Mouse (Mus musculus) forebrain, embryonic 10.5 days (tissue): Measurements from ENCODE around the gene Rgcc. TPM values are rescaled to one million over a fixed set of nuclear protein-coding genes. Genes with fewer than 3 reads are reported as not detected.

Experiments
- DNase-seq: peaks from one replicate; pipeline ENCODE4 v3.0.0-alpha.2; 2017; ENCODE audit warnings: low spot score; ENCODE audit errors: extremely low spot score
- H3K27ac ChIP-seq: fragments of 300-500 bp; sonication (generic); 2 replicates; pipeline ENCODE4 v1.5.1; 2016; ENCODE audit warnings: mild to moderate bottlenecking
- H3K27me3 ChIP-seq: fragments of 300-500 bp; sonication (generic); 2 replicates; pipeline ENCODE4 v1.6.1; 2016; ENCODE audit warnings: mild to moderate bottlenecking; ENCODE audit not compliant: poor library complexity, severe bottlenecking
- H3K36me3 ChIP-seq: fragments of 300-500 bp; sonication (generic); replicated peaks from 2 replicates; pipeline ENCODE4 v1.6.1; 2016; ENCODE audit warnings: mild to moderate bottlenecking, moderate library complexity
- H3K4me1 ChIP-seq: fragments of 300-500 bp; sonication (generic); 2 replicates; pipeline ENCODE4 v1.6.1; 2016
- H3K4me3 ChIP-seq: fragments of 300-500 bp; sonication (generic); 2 replicates; pipeline ENCODE4 v1.5.1; 2016; ENCODE audit warnings: mild to moderate bottlenecking, moderate library complexity
- H3K9me3 ChIP-seq: fragments of 300-500 bp; sonication (generic); 2 replicates; pipeline ENCODE4 v1.6.1; 2016; ENCODE audit warnings: mild to moderate bottlenecking, moderate library complexity
- WGBS: fragments of 180-500 bp; shearing (Covaris S2); methylation state at CpG from one replicate; pipeline ENCODE4 v1.1.7; 2016; 5-methylcytosine and 5-hydroxymethylcytosine counted together
- polyA plus RNA-seq: library from polyadenylated mRNA; unstranded; fragments of >200 nt; fragmentation: Nextera tagmentation; extraction: Ambion mirVana; gene quantifications from 2 replicates; pipeline ENCODE4 v1.2.1, GENCODE M21; 2016

Gene Rgcc
- polyA plus RNA-seq, 1 experiment from 2014 or later = 52.1 TPM

DNA sequence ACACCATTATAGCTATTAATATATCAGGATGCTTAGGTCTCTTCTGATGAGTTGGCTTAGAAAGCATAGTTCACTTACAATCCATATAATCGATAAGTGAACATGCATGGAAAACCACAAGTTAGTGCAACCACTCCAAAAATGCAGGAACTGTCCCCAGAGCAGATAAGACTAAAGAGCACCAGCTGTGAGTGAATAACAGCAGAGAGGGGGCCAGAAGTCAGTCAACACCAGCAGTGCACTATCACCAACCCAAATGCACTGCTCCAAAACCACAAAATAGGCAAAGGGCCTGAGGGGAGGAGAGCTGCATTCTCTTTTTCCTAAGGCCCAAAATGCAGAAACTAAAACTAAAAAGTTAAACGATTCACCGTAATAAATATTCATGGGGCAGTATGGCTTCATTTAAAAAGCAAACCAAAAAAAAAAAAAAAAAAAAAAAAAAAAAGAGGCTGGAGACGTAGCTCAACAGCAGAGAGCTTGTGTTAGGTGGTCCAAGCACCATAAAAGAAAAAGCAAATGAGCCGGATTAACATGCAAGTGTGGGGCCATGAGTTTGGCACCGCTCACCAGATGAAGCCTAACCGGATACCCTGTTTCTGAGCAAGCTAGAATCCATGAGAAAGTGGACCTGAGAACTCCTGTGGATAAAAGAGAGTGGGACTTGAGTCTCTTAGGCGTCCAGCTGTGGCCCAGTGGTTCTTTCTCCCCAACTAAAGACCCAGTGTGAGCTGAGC, 12.2 kb upstream of the Rgcc start:
- H3K4me1 ChIP-seq = peaks cover 20% of the 10 kb centered on the region
- 0 out of 2 replicates have a peak, but pooled peaks cover 4% of the 10 kb centered on the region for H3K27me3 ChIP-seq
- H3K4me3 ChIP-seq = no peak overlapping the region
- H3K27ac ChIP-seq = 0 out of 2 replicates have a peak overlapping the region, but pooled peaks have one; percentile 48
- no peaks in the 10 kb centered on the region for H3K36me3 ChIP-seq
- no peak for DNase-seq
- no peaks in the 10 kb centered on the region for H3K9me3 ChIP-seq
- 76% methylated on average over 8 of the region's 8 CpGs for WGBS

DNA sequence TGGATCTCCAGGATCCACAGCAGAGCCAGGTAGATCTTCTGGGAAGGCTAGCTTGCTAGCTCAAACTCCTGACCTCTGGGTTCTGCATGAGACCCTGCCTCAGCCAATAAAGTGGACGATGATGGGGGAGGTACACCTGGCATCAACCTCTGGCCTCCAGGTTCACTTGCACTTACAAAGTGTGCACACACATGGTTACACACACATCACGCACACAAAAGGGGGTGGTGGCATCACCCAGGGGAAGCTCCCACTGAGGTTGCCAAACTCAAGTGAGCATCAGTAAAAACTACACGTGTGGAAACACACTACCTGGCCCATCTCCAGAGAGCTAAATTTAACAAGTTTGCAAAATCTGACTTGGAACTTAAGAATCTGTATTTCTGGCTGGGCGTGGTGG, 11.3 kb upstream of the Rgcc start:
- H3K36me3 ChIP-seq = no peaks in the 10 kb centered on the region
- H3K4me1 ChIP-seq = peaks cover 29% of the 10 kb centered on the region
- no peak overlapping the region for H3K27ac ChIP-seq
- 86% methylated on average over 4 of the region's 4 CpGs for WGBS
- no peaks in the 10 kb centered on the region for H3K9me3 ChIP-seq
- 0 out of 2 replicates have a peak, but pooled peaks cover 4% of the 10 kb centered on the region for H3K27me3 ChIP-seq
- DNase-seq = no peak
- no peak overlapping the region for H3K4me3 ChIP-seq

DNA sequence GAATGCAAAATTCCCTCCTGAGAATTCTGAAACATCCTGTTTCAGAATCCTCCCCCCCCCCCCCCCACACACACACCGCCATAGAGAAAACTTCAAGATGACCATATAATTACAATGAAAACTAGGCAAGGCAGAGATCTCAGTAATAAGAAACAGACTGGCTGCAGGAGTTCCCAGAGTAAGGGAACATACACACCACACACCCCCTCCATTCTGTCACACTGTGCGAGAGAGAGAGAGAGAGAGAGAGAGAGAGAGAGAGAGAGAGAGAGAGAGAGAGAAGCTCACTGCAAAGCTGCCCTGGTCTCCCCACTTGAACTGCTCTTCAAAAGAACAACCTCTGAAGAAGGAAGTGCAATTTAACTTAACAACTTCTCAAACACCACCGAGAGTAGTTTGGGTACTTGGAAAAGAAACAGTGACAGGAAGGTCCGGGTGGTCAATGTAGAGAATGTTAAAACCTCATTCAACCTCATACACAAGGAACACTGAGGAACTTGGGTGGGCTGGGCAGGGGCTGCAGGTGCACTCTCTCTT, 10.5 kb upstream of the Rgcc start:
- Histone ChIP-seq H3K9me3 (no peaks in the 10 kb centered on the region), H3K4me1 (peaks cover 36% of the 10 kb centered on the region), H3K27ac (no peak overlapping the region), H3K36me3 (no peaks in the 10 kb centered on the region), H3K27me3 (0 out of 2 replicates have a peak, but pooled peaks cover 4% of the 10 kb centered on the region), H3K4me3 (no peak overlapping the region)
- 71% methylated on average over 4 of the region's 4 CpGs for WGBS
- no peak for DNase-seq

DNA sequence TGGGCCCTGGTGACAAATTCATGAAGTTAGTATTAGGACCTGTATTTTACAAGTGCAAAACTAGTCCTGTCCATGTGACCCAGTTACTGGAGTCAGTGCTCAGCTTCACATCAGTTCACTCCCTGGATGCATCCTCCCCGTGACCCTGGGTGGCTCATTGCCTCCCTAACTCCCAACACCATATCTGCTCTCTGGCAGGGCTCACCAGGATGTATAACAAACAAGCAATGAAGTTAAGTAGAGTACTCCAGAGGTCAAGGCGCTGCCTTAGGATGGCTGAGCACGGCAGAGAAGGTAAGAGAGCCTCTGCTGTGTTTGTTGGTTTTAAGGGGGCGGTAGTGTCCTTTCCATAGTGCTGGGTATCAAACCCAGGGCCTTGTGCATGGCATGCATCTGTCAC, 7.7 kb upstream of the Rgcc start:
- DNase-seq = no peak

DNA sequence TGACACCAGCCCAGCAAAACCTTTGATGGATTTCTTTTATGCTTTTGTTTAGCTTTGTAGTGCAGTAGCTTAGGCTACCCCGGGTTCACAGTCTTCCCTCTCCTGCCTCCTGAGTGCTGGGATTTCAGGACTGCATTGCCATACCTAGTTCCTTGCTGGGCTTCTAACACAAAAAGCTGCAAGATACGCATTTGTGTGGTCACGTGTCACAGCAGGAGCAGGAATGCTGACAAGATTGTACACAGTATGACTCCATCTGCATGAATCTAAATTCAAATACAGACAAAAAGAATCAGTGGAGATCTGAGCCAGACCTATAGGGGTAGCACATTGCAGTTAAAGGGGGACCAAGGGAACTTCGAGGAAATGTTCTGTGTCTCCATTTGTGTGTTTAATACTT, 6.9 kb upstream of the Rgcc start:
- H3K27me3 ChIP-seq = peaks cover 18% of the 10 kb centered on the region
- H3K4me1 ChIP-seq = peaks cover 30% of the 10 kb centered on the region
- no peaks in the 10 kb centered on the region for H3K36me3 ChIP-seq
- no peak for DNase-seq
- H3K27ac ChIP-seq = peak overlapping the region; percentile 36
- no peak overlapping the region for H3K4me3 ChIP-seq
- WGBS = 22% methylated on average over 4 of the region's 4 CpGs
- no peaks in the 10 kb centered on the region for H3K9me3 ChIP-seq

More for the DNA sequence above, 7.7 kb upstream of the Rgcc start:
- Histone ChIP-seq H3K27me3 (peaks cover 14% of the 10 kb centered on the region; the same call in 1 of the 2 replicates), H3K9me3 (no peaks in the 10 kb centered on the region), H3K4me1 (peaks cover 30% of the 10 kb centered on the region), H3K36me3 (no peaks in the 10 kb centered on the region), H3K27ac (no peak overlapping the region), H3K4me3 (no peak overlapping the region)
- WGBS = 60% methylated on average over 4 of the region's 4 CpGs

DNA sequence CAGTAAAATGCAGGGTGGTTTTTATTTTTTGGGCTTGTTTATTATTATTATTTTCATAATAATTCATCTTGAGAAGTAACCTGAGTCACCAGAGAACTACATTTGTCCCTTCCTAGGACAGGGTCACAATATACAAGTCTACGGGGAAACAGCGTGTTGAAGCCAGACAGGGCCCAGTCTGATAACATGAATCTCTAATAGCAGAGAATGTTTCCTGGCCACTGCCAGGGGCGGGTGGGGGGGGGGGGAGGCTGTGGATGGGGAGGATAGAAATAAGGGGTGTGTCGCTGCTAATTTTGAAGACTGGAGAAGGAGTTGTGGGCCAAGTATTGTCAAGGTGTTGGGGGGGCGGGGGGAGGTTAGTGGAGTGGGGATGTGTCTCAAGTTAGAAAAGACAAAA, 6.5 kb upstream of the Rgcc start:
- H3K9me3 ChIP-seq = no peaks in the 10 kb centered on the region
- peaks cover 30% of the 10 kb centered on the region for H3K4me1 ChIP-seq
- no peak for DNase-seq
- no peak overlapping the region for H3K4me3 ChIP-seq
- H3K27me3 ChIP-seq = peaks cover 22% of the 10 kb centered on the region
- 65% methylated on average over 5 of the region's 5 CpGs for WGBS
- no peaks in the 10 kb centered on the region for H3K36me3 ChIP-seq
- H3K27ac ChIP-seq = peak overlapping the region; percentile 36; the same call in 1 of the 2 replicates

DNA sequence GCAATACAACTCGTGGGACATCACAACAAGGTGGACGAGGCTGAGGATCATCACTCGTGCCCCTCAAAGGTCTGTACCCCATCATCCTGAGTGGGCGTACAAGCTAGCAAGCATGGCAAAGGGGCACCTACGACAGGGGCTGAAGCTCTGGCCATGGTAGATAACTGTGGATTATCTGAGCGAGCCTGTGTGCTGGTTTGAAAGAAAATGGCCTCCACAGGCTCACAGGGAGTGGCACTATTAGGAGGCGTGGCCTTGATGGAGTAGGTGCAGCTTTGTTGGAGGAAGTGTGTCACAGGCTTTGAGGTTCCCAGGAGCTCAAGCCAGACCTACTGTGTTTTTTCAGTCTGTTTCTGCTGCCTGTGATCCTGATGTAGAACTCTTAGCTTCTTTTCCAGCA, 5.7 kb upstream of the Rgcc start:
- no peak for DNase-seq
- WGBS = 89% methylated on average over 7 of the region's 7 CpGs
- peaks cover 30% of the 10 kb centered on the region for H3K27me3 ChIP-seq
- no peaks in the 10 kb centered on the region for H3K9me3 ChIP-seq
- no peaks in the 10 kb centered on the region for H3K36me3 ChIP-seq
- no peak overlapping the region for H3K27ac ChIP-seq
- no peak overlapping the region for H3K4me3 ChIP-seq
- H3K4me1 ChIP-seq = peaks cover 30% of the 10 kb centered on the region

DNA sequence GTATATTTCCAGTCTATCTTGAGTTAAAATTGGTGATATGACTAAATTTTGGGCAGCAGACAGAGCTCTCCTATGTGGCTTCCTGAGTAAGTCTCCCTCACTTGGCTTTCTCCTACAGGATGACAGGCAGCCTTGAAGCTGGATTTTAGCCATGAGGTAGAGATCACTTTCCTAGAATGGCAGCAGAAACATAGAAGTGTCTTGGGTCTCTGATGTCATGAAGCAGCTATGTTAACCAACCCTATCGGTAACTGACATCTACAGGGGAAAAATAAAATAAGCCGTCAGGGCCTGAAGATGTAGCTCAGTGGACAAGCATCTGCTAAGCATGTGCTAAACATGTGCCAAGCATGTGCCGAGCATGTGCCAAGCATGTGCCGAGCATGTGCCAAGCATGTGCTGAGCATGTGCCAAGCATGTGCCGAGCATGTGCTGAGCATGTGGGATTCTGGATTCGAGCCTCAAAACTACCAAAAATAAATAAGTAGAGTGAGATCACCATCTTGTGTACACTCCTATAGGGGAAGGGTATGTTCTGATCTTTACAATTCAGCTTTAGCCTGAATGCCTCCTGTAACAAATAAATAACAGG, 3.5 kb upstream of the Rgcc start:
- Histone ChIP-seq H3K4me1 (peaks cover 45% of the 10 kb centered on the region), H3K36me3 (no peaks in the 10 kb centered on the region), H3K9me3 (no peaks in the 10 kb centered on the region), H3K4me3 (no peak overlapping the region), H3K27me3 (peaks cover 47% of the 10 kb centered on the region), H3K27ac (no peak overlapping the region)
- DNase-seq = no peak
- WGBS = 95% methylated on average over 6 of the region's 6 CpGs

DNA sequence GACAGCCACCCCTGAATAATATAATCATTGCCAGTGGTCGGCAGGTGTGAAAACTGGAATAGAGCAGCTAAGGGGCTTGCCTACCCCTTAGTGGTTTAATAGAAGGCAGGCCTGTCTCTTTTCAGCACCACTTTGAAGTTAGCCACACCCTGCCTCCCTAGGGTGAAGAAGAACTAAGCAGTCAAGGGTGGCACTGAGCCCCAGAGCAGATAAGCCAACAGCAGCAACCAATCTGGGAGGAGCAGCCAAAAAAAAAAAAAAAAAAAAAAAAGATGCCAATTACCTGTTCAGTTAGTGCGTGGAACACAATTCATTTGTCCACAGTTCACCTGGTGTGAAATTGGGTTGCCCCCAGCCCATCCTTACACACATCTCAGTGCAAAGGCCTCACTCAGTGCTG, 1.7 kb upstream of the Rgcc start:
- H3K9me3 ChIP-seq = no peaks in the 10 kb centered on the region
- WGBS = 84% methylated on average over 2 of the region's 2 CpGs
- H3K36me3 ChIP-seq = peaks cover 7% of the 10 kb centered on the region; the same call in 1 of the 2 replicates
- no peak overlapping the region for H3K27ac ChIP-seq
- peaks cover 52% of the 10 kb centered on the region for H3K4me1 ChIP-seq
- DNase-seq = no peak
- no peak overlapping the region for H3K4me3 ChIP-seq
- peaks cover 62% of the 10 kb centered on the region for H3K27me3 ChIP-seq

DNA sequence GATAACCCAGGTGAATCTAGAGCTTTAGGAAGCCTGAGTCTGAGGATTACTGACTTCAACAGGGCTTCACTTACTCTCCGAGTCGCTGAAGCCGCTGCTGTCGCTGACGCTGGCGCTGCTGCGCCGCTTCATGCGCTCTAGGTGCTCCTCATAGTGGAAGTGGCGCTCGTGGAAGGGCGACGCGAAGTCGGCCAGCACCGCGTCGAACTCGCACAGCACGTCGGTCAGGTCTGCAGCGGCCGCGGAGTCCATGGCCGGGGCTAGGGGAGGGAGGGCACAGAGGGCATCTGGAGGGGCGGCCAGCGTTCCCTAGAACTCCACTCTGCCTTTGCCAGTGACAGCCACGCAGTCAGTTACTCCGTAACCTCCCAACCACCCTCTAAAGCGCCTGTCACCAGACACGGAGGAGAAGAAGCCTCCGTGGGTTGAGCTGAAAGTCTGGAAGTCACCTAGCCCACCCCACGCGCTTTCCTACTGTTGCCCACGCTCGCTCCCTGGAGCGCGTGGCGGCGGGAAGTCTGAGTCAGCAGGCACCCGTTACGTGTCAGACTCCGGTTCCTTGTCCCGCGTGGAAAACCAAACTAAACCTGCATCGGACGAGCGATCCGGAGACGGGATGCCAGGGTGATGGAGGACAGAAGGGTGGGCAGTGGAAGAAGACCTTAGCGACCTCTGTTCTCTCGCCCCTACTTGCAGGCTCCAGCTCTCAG, 649 bp downstream of the Rgcc start:
- Histone ChIP-seq H3K4me1 (peaks cover 61% of the 10 kb centered on the region), H3K36me3 (peaks cover 17% of the 10 kb centered on the region), H3K9me3 (no peaks in the 10 kb centered on the region), H3K27ac (peak overlapping the region; percentile 85), H3K4me3 (peak overlapping the region; percentile 67), H3K27me3 (peaks cover 69% of the 10 kb centered on the region)
- under 1% methylated on average over 52 of the region's 52 CpGs for WGBS
- peak; percentile 43 for DNase-seq

DNA sequence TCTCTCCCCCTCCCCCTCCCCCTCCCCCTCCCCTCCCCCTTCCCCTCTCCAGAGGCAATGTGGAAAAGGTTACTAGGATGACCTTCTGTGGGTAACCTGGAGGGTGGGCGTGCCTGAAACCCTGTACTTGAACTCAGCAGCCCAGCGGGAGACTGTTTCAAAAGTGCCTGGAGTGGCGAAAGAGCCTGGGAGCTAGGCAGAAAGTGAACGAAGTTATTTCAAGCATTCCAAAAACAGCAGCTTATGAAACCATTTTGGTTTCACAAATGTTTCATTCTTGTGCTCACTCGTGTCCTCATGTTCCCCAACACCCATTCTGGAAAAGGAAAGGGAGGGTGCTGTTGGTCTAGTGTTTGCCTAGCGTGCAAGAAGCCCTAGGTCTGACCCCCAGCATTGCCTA, 1.6 kb downstream of the Rgcc start:
- H3K9me3 ChIP-seq = no peaks in the 10 kb centered on the region
- WGBS = 21% methylated on average over 6 of the region's 6 CpGs
- peak; percentile 20 for DNase-seq
- H3K36me3 ChIP-seq = peaks cover 24% of the 10 kb centered on the region
- peaks cover 70% of the 10 kb centered on the region for H3K4me1 ChIP-seq
- H3K27ac ChIP-seq = peak overlapping the region; percentile 85; the same call in 1 of the 2 replicates
- H3K27me3 ChIP-seq = peaks cover 60% of the 10 kb centered on the region
- H3K4me3 ChIP-seq = peak overlapping the region; percentile 67

DNA sequence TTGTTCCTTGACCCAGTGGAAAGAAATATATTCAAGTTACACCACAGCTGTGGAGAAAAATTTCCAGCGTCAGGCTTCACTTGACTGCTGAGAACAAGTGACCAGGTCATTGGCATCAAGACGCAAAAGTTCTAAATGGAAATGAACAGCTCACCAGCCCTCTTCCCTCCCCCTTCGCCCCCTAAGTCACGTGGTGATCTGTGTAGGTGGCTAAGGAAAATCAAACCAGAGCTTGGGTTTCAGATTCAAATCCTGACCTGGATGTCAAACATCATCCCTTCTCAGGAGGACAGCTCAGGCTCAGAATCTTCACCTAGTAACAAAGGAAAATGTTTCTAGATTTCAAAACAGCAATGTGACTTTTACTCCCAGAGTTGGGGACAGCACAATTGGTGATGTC, 2.2 kb downstream of the Rgcc start:
- Histone ChIP-seq H3K9me3 (no peaks in the 10 kb centered on the region), H3K27me3 (peaks cover 61% of the 10 kb centered on the region), H3K36me3 (peaks cover 24% of the 10 kb centered on the region), H3K4me3 (peak overlapping the region; percentile 67; the same call in 1 of the 2 replicates), H3K27ac (0 out of 2 replicates have a peak overlapping the region, but pooled peaks have one; percentile 20), H3K4me1 (peaks cover 70% of the 10 kb centered on the region)
- 44% methylated on average over 4 of the region's 4 CpGs for WGBS
- DNase-seq = no peak
